Mouse (Mus musculus): ENCODE results near the gene Stambpl1.

DNA sequence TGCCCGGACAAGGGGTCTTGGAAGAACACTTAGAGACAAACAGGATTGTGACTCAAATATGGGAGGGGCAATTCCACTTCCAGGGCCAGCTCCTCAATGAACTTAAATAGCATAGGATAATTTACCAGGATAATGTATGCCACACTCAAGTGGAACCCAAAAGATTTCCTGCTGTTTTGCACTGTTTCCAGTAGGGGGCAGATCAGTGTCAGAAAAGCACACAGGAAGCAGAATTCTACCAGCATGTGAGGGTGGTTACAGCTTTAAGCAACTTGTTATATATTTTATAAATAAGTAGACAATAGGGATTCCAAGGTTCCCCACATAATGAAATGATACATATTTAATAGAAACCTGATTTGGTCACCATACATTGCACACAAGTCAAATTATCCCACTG lies 40.1 kb upstream of the Stambpl1 start:
- TF ChIP-seq NRF1 (IDR thresholded peaks at IDR 0.05; ENCODE audit: insufficient read depth, low read depth, low read length, poor library complexity, severe bottlenecking): no peak
- peak in 2 of 3 experiments; percentile 2 to 24; a peak in 2 of 6 replicates for TF ChIP-seq CTCF (IDR thresholded peaks at IDR 0.05 in 2 of 3, conservative IDR thresholded peaks at IDR 0.05 in 1 of 3; ENCODE audit: control insufficient read depth in 1 of 3, insufficient read depth in 1 of 3, low read depth in 2 of 3, low read length in 3 of 3, poor library complexity in 1 of 3, severe bottlenecking in 1 of 3)
- no peak for TF ChIP-seq RCOR1 (IDR thresholded peaks at IDR 0.05; ENCODE audit: low read depth, low read length)
- no peak for TF ChIP-seq POLR2A (IDR thresholded peaks at IDR 0.05; ENCODE audit: control insufficient read depth in 1 of 2, insufficient read depth in 1 of 2, low read depth in 1 of 2, low read length in 2 of 2, poor library complexity in 1 of 2)
- TF ChIP-seq USF1 (IDR thresholded peaks at IDR 0.05; ENCODE audit: low read depth, low read length): no peak
